Mouse (Mus musculus) heart, embryonic 11.5 days (tissue): ENCODE data around the gene Snrpg. TPM values are rescaled to one million over a fixed set of nuclear protein-coding genes. Genes with fewer than 3 reads are reported as not detected.
A peak's percentile ranks its signal among the peaks of the same experiment; 100 is the strongest.

ENCODE experiments used
- ATAC-seq: fragments of 200-750 bp; cut with Nextera tagmentation; replicated peaks from 2 replicates; pipeline ENCODE4 v1.8.0; 2017; ENCODE audit warnings: moderate library complexity; ENCODE audit not compliant: insufficient number of reproducible peaks, low FRiP score, low TSS enrichment
- H3K27ac ChIP-seq: fragments of 300-500 bp; sonication (generic); 2 replicates; pipeline ENCODE4 v1.5.1; 2014; ENCODE audit warnings: mild to moderate bottlenecking, low read depth, low read length
- H3K27me3 ChIP-seq: fragments of 300-500 bp; sonication (generic); 2 replicates; pipeline ENCODE4 v1.6.1; 2014; ENCODE audit warnings: mild to moderate bottlenecking, low read length, mixed read lengths; ENCODE audit not compliant: control insufficient read depth, insufficient read depth
- H3K36me3 ChIP-seq: fragments of 300-500 bp; sonication (generic); 2 replicates; pipeline ENCODE4 v1.6.1; 2014; ENCODE audit warnings: mild to moderate bottlenecking, low read length, moderate library complexity, mixed read lengths; ENCODE audit not compliant: control insufficient read depth, insufficient read depth
- H3K4me1 ChIP-seq: fragments of 300-500 bp; sonication (generic); 2 replicates; pipeline ENCODE4 v1.6.1; 2014; ENCODE audit warnings: low read length; ENCODE audit not compliant: control insufficient read depth, insufficient read depth
- H3K4me2 ChIP-seq: fragments of 300-500 bp; sonication (generic); 2 replicates; pipeline ENCODE4 v1.6.1; 2014; ENCODE audit warnings: mild to moderate bottlenecking, moderate library complexity
- H3K4me3 ChIP-seq: fragments of 300-500 bp; sonication (generic); 2 replicates; pipeline ENCODE4 v1.5.1; 2014; ENCODE audit warnings: low read depth, low read length
- H3K9ac ChIP-seq: fragments of 300-500 bp; sonication (generic); 2 replicates; pipeline ENCODE4 v1.6.1; 2014; ENCODE audit warnings: mild to moderate bottlenecking, low read depth, low read length, moderate library complexity
- H3K9me3 ChIP-seq: fragments of 300-500 bp; sonication (generic); replicated peaks from 2 replicates; pipeline ENCODE4 v1.6.1; 2016; ENCODE audit warnings: low read length; ENCODE audit not compliant: control insufficient read depth
- WGBS: fragments of 180-500 bp; shearing (Covaris S2); extraction: QIAGEN DNeasy Blood & Tissue Kit; methylation state at CpG from one replicate; pipeline ENCODE4 v1.1.7; 2014; ENCODE audit not compliant: insufficient replicate concordance; 5-methylcytosine and 5-hydroxymethylcytosine counted together
- polyA plus RNA-seq: library from polyadenylated mRNA; unstranded; fragments of >200 nt; fragmentation: Nextera tagmentation; extraction: Ambion mirVana; gene quantifications from 2 replicates; pipeline ENCODE4 v1.2.1, GENCODE M21; 2014

Gene Snrpg
- polyA plus RNA-seq, 1 experiment from 2014 or later, result 393 TPM

GRCm38 (mm10) chr6:86361373-86361772, 9.7 kb upstream of the Snrpg start:
- ATAC-seq, result no peak
- Histone ChIP-seq H3K9me3 (no peaks in the 10 kb centered on the region), H3K9ac (no peak overlapping the region), H3K27ac (no peak overlapping the region), H3K4me1 (peaks cover 4% of the 10 kb centered on the region), H3K4me2 (no peak overlapping the region), H3K27me3 (no peaks in the 10 kb centered on the region), H3K4me3 (no peak overlapping the region), H3K36me3 (no peaks in the 10 kb centered on the region)
- WGBS, result 79% methylated on average over 7 of the region's 7 CpGs

DNA sequence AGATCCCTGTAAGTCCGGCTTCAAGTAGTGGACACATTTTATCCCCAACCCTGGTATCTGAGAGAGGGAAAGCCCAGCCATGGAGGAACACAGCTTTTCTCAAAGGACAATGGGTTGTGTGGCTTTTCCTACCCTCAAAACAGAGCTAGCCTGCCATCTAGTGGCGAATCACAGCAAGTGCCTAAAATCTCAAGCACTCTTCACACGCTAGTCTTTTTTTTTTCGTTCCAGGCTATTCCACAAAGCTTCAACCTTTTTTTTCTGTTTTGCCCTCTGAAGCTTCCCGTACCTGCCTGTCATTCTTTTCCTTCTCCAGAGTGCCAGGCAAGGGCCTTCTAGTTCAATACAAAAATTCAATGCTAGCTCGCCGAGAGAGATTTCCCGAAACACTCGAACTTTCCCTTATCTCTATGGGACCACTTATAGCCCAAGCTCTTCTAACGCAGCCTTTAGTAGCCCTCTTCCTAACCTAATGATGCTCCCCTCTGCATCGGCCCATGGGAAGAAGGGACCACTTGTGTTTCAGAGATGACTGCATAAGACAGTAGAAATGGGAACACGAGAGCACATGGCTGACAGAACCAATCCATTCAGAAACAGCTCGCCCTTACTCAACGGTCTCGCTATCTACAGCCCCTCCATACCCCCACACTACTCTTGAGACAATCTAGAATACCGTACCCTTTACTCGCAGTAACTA, 6.5 kb upstream of the Snrpg start:
- Histone ChIP-seq H3K4me2 (peak overlapping the region; percentile 99), H3K27ac (no peak overlapping the region), H3K9me3 (no peaks in the 10 kb centered on the region), H3K4me1 (peaks cover 11% of the 10 kb centered on the region), H3K4me3 (peak overlapping the region; percentile 83), H3K27me3 (no peaks in the 10 kb centered on the region), H3K36me3 (no peaks in the 10 kb centered on the region; the same call in 1 of the 2 replicates), H3K9ac (peak overlapping the region; percentile 68)
- WGBS, result 2% methylated on average over 17 of the region's 17 CpGs
- ATAC-seq, result no peak

GRCm38 (mm10) chr6:86365371-86366124, 5.6 kb upstream of the Snrpg start, which contains the start of gene Fam136a:
Gene Fam136a (plus strand): TSS chr6:86365646.
- ATAC-seq, result peak; percentile 98
- H3K27me3 ChIP-seq, result no peaks in the 10 kb centered on the region
- H3K27ac ChIP-seq, result peak within 1 kb of the TSS; percentile 54
- H3K4me2 ChIP-seq, result peak within 1 kb of the TSS; percentile 99
- H3K4me3 ChIP-seq, result peak within 1 kb of the TSS; percentile 83
- H3K4me1 ChIP-seq, result peaks cover 13% of the 10 kb centered on the region
- no peaks in the 10 kb centered on the region; the same call in 1 of the 2 replicates for H3K36me3 ChIP-seq
- H3K9me3 ChIP-seq, result no peaks in the 10 kb centered on the region
- WGBS, result under 1% methylated on average over 74 of the region's 76 CpGs
- peak within 1 kb of the TSS; percentile 91 for H3K9ac ChIP-seq

- peak overlapping the region; percentile 83 for H3K4me3 ChIP-seq
- H3K27me3 ChIP-seq, result no peaks in the 10 kb centered on the region
- no peak for ATAC-seq
- H3K9ac ChIP-seq, result peak overlapping the region; percentile 91
- no peaks in the 10 kb centered on the region; the same call in 1 of the 2 replicates for H3K36me3 ChIP-seq
- H3K27ac ChIP-seq, result peak overlapping the region; percentile 54; the same call in 1 of the 2 replicates
- WGBS, result 44% methylated on average over 25 of the region's 25 CpGs
- H3K4me1 ChIP-seq, result peaks cover 16% of the 10 kb centered on the region
- H3K4me2 ChIP-seq, result peak overlapping the region; percentile 99
- no peaks in the 10 kb centered on the region for H3K9me3 ChIP-seq
Observed at GRCm38 (mm10) chr6:86366125-86366852, 4.8 kb upstream of the Snrpg start.

DNA sequence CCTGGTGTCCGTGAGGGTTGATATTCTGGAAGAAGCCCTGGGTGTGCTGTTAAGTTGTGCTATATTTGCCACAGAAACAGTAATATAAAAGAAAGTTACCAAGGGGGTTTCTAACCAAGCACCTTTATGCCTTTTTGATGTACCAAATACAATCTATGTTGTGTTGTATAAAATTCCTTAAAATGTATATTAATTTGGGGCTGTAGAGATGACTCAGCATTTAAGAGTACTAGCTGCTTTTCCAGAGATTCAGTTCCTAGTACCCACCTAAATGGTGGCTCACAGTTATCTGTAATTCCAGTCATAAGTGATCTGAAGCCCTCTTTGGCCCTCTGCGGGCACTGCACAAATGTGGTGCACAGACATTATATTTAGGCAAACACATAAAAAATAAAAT, 4.3 kb upstream of the Snrpg start:
- H3K4me2 ChIP-seq, result peak overlapping the region; percentile 99; the same call in 1 of the 2 replicates
- H3K9ac ChIP-seq, result no peak overlapping the region
- no peak for ATAC-seq
- H3K4me1 ChIP-seq, result peaks cover 16% of the 10 kb centered on the region
- WGBS, result 65% methylated on average over 2 of the region's 2 CpGs
- no peaks in the 10 kb centered on the region for H3K9me3 ChIP-seq
- H3K27me3 ChIP-seq, result no peaks in the 10 kb centered on the region
- H3K4me3 ChIP-seq, result no peak overlapping the region
- no peaks in the 10 kb centered on the region; the same call in 1 of the 2 replicates for H3K36me3 ChIP-seq
- no peak overlapping the region for H3K27ac ChIP-seq

- no peak for ATAC-seq
- H3K36me3 ChIP-seq, result no peaks in the 10 kb centered on the region; the same call in 1 of the 2 replicates
- H3K4me3 ChIP-seq, result no peak overlapping the region
- peaks cover 23% of the 10 kb centered on the region for H3K4me1 ChIP-seq
- H3K9me3 ChIP-seq, result no peaks in the 10 kb centered on the region
- WGBS, result 91% methylated on average over 5 of the region's 5 CpGs
- H3K27me3 ChIP-seq, result no peaks in the 10 kb centered on the region
- H3K9ac ChIP-seq, result no peak overlapping the region
- no peak overlapping the region for H3K27ac ChIP-seq
- no peak overlapping the region for H3K4me2 ChIP-seq
Observed at GRCm38 (mm10) chr6:86368479-86368878, 2.6 kb upstream of the Snrpg start.

- Histone ChIP-seq H3K9me3 (no peaks in the 10 kb centered on the region), H3K9ac (peak overlapping the region; percentile 91; the same call in 1 of the 2 replicates), H3K36me3 (no peaks in the 10 kb centered on the region; the same call in 1 of the 2 replicates), H3K4me2 (peak overlapping the region; percentile 85), H3K27ac (0 out of 2 replicates have a peak overlapping the region, but pooled peaks have one; percentile 89), H3K4me3 (peak overlapping the region; percentile 65), H3K4me1 (peaks cover 23% of the 10 kb centered on the region), H3K27me3 (no peaks in the 10 kb centered on the region)
- 56% methylated on average over 3 of the region's 3 CpGs for WGBS
- no peak for ATAC-seq
Observed at GRCm38 (mm10) chr6:86370093-86370713, 901 bp upstream of the Snrpg start.
